Mouse (Mus musculus): Measurements from ENCODE around the gene Gja1. TPM values are rescaled to one million over a fixed set of nuclear protein-coding genes. Genes with fewer than 3 reads are reported as not detected.
A peak's percentile ranks its signal among the peaks of the same experiment; 100 is the strongest.

Gja1 gene
- 100 to 1,000 TPM; 179 to 193 TPM for total RNA-seq (2021)
- long read RNA-seq, experiment 1, transcript Gja1-201 (2 exons, 3,071 nt): major isoform, 554 of 579 reads
- long read RNA-seq, experiment 1, partial matches to known transcripts: 20 of 579 reads
- long read RNA-seq, experiment 1, other reads (novel, unspliced or antisense): 5 of 579 reads
- long read RNA-seq, experiment 2, transcript Gja1-201 (2 exons, 3,071 nt): major isoform, 520 of 544 reads
- long read RNA-seq, experiment 2, partial matches to known transcripts: 19 of 544 reads
- long read RNA-seq, experiment 2, other reads (novel, unspliced or antisense): 4 of 544 reads

GRCm38 (mm10) chr10:56377097-56377965 is at the start of gene Gja1:
Gene Gja1, plus strand, starts transcription at chr10:56377330.
- Histone ChIP-seq H3K4me3 (peak within 1 kb of the TSS; percentile 48), H3K27ac (peak within 1 kb of the TSS; percentile 72)
- peak in 1 of 2 experiments; percentile 23 for DNase-seq (ENCODE audit: extremely low spot score in 1 of 2, low spot score in 2 of 2)
- intact Hi-C loops (cut with DNase I): loop anchor here (5.0 kb wide), 2 partner anchors 375 to 460 kb away; no protein-coding TSS in a partner anchor
- no peak for TF ChIP-seq CTCF (IDR thresholded peaks at IDR 0.05)

- peak; percentile 78 to 89 for DNase-seq (ENCODE audit: extremely low spot score in 1 of 2, low spot score in 2 of 2)
- intact Hi-C loops (cut with DNase I): loop anchor here (1.0 to 5.0 kb wide), 2 partner anchors 233 to 1782 kb away; partner anchors contain the start of gene Msl3l2
- TF ChIP-seq CTCF (IDR thresholded peaks at IDR 0.05): peak; percentile 100
- Histone ChIP-seq H3K4me3 (no peak overlapping the region), H3K27ac (no peak overlapping the region)
Measured at GRCm38 (mm10) chr10:56338851-56339489, 38.2 kb upstream of the Gja1 start.

GRCm38 (mm10) chr10:56360472-56360871 is 16.7 kb upstream of the Gja1 start:
- no peak for DNase-seq (ENCODE audit: extremely low spot score in 1 of 2, low spot score in 2 of 2)
- TF ChIP-seq CTCF (IDR thresholded peaks at IDR 0.05): no peak
- intact Hi-C loops (cut with DNase I): no loop called here
- Histone ChIP-seq H3K27ac (no peak overlapping the region), H3K4me3 (no peak overlapping the region)

- no peak overlapping the region for H3K4me3 ChIP-seq
- DNase-seq (ENCODE audit: extremely low spot score in 1 of 2, low spot score in 2 of 2): peak; percentile 64 to 82
- peak; percentile 83 for TF ChIP-seq CTCF (IDR thresholded peaks at IDR 0.05)
- intact Hi-C loops (cut with DNase I): loop anchor here (1.0 kb wide), 1 partner anchor 632 kb away; no protein-coding TSS in a partner anchor
- no peak overlapping the region for H3K27ac ChIP-seq
Measured at GRCm38 (mm10) chr10:56369073-56369472, 8.1 kb upstream of the Gja1 start.

GRCm38 (mm10) chr10:56373021-56373720 is 4.0 kb upstream of the Gja1 start:
- peak; percentile 82 for TF ChIP-seq CTCF (IDR thresholded peaks at IDR 0.05)
- Histone ChIP-seq H3K4me3 (no peak overlapping the region), H3K27ac (0 out of 2 replicates have a peak overlapping the region, but pooled peaks have one; percentile 22)
- DNase-seq (ENCODE audit: extremely low spot score in 1 of 2, low spot score in 2 of 2): no peak
- intact Hi-C loops (cut with DNase I): loop anchor here (1.0 to 2.0 kb wide), 4 partner anchors 628 to 1076 kb away; no protein-coding TSS in a partner anchor

- TF ChIP-seq CTCF (IDR thresholded peaks at IDR 0.05): no peak
- DNase-seq (ENCODE audit: extremely low spot score in 1 of 2, low spot score in 2 of 2): no peak
- intact Hi-C loops (cut with DNase I): no loop called here
Measured at GRCm38 (mm10) chr10:56374169-56374568, 3.0 kb upstream of the Gja1 start.

GRCm38 (mm10) chr10:56375906-56376468 is 1.1 kb upstream of the Gja1 start:
- Histone ChIP-seq H3K4me3 (no peak overlapping the region), H3K27ac (no peak overlapping the region)
- no peak for DNase-seq (ENCODE audit: extremely low spot score in 1 of 2, low spot score in 2 of 2)
- TF ChIP-seq CTCF (IDR thresholded peaks at IDR 0.05): no peak
- intact Hi-C loops (cut with DNase I): loop anchor here (5.0 kb wide), 2 partner anchors 376 to 461 kb away; no protein-coding TSS in a partner anchor

More at GRCm38 (mm10) chr10:56374169-56374568, 3.0 kb upstream of the Gja1 start:
- H3K4me3 ChIP-seq: no peak overlapping the region
- no peak overlapping the region for H3K27ac ChIP-seq

GRCm38 (mm10) chr10:56377966-56378647 is 977 bp downstream of the Gja1 start:
- H3K4me3 ChIP-seq: peak overlapping the region; percentile 48
- no peak for DNase-seq (ENCODE audit: extremely low spot score in 1 of 2, low spot score in 2 of 2)
- intact Hi-C loops (cut with DNase I): loop anchor here (5.0 kb wide), 2 partner anchors 374 to 459 kb away; no protein-coding TSS in a partner anchor
- TF ChIP-seq CTCF (IDR thresholded peaks at IDR 0.05): no peak
- peak overlapping the region; percentile 72 for H3K27ac ChIP-seq

GRCm38 (mm10) chr10:56378648-56379254 is 1.6 kb downstream of the Gja1 start:
- no peak for TF ChIP-seq CTCF (IDR thresholded peaks at IDR 0.05)
- peak overlapping the region; percentile 72 for H3K27ac ChIP-seq
- peak overlapping the region; percentile 48 for H3K4me3 ChIP-seq
- intact Hi-C loops (cut with DNase I): loop anchor here (5.0 kb wide), 2 partner anchors 374 to 459 kb away; no protein-coding TSS in a partner anchor
- DNase-seq (ENCODE audit: extremely low spot score in 1 of 2, low spot score in 2 of 2): peak in 1 of 2 experiments; percentile 17

Data from left cerebral cortex, adult 2 months (tissue).